Mouse (Mus musculus): ENCODE data around the gene Nppb. TPM values are rescaled to one million over a fixed set of nuclear protein-coding genes. Genes with fewer than 3 reads are reported as not detected.

The Nppb gene
- polyA plus RNA-seq, 1 experiment = not detected

DNA sequence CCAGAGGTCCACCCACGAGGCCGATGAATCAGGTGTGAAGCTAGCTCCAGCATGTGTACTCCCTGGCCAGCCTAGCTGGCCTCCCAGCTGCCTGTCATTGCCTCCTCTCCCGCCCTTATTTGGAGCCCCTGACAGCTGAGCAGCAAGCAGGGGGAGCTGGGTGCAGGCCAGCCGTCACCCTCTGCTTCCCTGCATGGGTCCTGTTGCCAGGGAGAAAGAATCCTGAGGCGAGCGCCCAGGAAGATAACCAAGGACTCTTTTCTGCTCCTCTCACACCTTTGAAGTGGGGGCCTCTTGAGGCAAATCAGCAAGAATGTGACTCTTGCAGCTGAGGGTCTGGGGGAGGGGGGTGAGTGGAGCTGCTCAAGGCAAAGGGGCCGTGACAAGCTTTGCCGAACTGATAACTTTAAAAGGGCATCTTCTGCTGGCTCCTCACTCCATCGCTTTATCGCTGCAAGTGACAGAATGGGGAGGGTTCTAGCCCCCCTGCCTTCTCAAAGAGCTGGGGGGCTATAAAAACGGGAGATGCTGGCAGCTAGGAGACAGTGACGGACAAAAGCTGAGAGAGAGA lies 14.7 kb downstream of the Nppb start, which contains the start of gene Nppa:
TSS of gene Nppa (plus strand) at position 521 of the 571 bp plus-strand sequence.
- H3K4me3 ChIP-seq (ENCODE audit: insufficient read depth, low read depth, low read length) = peak within 1 kb of the TSS; percentile 1; the same call in 1 of the 2 replicates
- WGBS = 34% methylated on average over 12 of the region's 12 CpGs
- H3K4me1 ChIP-seq (ENCODE audit: control insufficient read depth, insufficient read depth, low read length) = peaks cover 31% of the 10 kb centered on the region
- peak within 1 kb of the TSS; percentile 60 for H3K27ac ChIP-seq (ENCODE audit: insufficient read depth, low read depth, low read length)
- TF ChIP-seq CTCF (IDR thresholded peaks at IDR 0.05; ENCODE audit: insufficient read depth, low read depth, low read length) (no peak), POLR2A (IDR thresholded peaks at IDR 0.05; ENCODE audit: insufficient read depth, low read depth, low read length) (no peak)

DNA sequence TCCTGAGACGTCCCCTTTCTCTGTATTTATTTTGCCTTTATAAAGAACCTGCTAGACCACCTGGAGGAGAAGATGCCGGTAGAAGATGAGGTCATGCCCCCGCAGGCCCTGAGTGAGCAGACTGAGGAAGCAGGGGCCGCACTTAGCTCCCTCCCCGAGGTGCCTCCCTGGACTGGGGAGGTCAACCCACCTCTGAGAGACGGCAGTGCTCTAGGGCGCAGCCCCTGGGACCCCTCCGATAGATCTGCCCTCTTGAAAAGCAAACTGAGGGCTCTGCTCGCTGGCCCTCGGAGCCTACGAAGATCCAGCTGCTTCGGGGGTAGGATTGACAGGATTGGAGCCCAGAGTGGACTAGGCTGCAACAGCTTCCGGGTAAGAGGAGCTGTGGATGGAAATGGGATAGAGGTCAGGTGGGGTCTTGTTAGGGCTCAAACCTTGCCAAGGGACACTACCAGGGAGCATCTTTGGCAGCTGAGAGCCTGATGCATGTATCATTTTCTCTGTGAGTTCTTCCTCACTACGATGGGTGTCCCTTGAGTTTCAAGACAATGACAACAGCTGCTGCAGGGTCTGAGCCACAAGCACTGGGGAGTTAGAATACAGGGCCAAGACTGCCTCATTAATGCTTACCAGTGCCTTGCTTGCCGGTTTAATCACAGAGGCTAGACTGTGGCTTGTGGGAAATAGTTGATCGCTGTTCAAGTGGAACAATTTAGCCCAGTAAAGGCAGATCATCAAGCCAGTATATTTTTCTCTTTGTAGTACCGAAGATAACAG lies 15.6 kb downstream of the Nppb start:
- 63% methylated on average over 17 of the region's 17 CpGs for whole genome bisulfite sequencing
- TF ChIP-seq CTCF (IDR thresholded peaks at IDR 0.05; ENCODE audit: insufficient read depth, low read depth, low read length) (no peak), POLR2A (IDR thresholded peaks at IDR 0.05; ENCODE audit: insufficient read depth, low read depth, low read length) (0 out of 2 replicates have a peak, but pooled peaks have one; percentile 11)

DNA sequence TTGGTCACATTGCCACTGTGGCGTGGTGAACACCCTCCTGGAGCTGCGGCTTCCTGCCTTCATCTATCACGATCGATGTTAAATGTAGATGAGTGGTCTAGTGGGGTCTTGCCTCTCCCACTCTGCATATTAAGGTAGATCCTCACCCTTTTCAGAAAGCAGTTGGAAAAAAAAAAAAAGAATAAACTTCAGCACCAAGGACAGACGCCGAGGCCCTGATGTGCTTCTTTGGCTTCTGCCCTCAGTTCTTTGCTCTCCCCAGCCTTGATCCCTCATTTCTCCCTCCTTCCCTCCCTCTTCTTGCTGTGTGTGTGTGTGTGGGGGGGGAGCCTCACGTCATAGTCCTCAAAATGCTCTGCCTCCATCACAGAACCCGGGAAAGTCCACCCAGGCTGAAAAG lies 16.3 kb downstream of the Nppb start:
- Histone ChIP-seq H3K4me3 (ENCODE audit: insufficient read depth, low read depth, low read length) (no peak overlapping the region), H3K27ac (ENCODE audit: insufficient read depth, low read depth, low read length) (peak overlapping the region; percentile 60), H3K4me1 (ENCODE audit: control insufficient read depth, insufficient read depth, low read length) (peaks cover 31% of the 10 kb centered on the region)
- no peak for TF ChIP-seq CTCF (IDR thresholded peaks at IDR 0.05; ENCODE audit: insufficient read depth, low read depth, low read length)
- TF ChIP-seq POLR2A (IDR thresholded peaks at IDR 0.05; ENCODE audit: insufficient read depth, low read depth, low read length) = no peak
- 35% methylated on average over 8 of the region's 8 CpGs for WGBS

More for the DNA sequence above, 15.6 kb downstream of the Nppb start:
- Histone ChIP-seq H3K27ac (ENCODE audit: insufficient read depth, low read depth, low read length) (peak overlapping the region; percentile 60), H3K4me1 (ENCODE audit: control insufficient read depth, insufficient read depth, low read length) (peaks cover 31% of the 10 kb centered on the region), H3K4me3 (ENCODE audit: insufficient read depth, low read depth, low read length) (peak overlapping the region; percentile 1; the same call in 1 of the 2 replicates)

DNA sequence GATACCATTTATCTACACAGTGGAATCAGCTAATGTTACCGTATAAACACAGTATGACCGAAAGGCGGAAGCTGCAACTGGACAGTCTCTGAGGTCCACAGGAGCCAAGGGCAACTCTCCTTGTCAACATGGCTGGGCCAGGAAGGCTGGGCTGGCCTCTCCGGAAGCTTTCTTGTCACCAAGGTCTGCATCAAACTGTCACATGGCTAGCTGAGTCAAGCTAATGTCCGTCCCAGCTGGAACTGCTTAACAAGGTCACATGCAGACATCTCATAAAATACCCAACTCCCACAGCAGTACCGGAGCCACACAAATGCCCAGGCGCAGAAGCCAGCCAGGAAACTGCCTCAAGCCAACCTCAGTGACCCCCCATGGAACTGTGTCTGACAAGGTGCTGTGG lies 18.8 kb downstream of the Nppb start:
- TF ChIP-seq POLR2A (IDR thresholded peaks at IDR 0.05; ENCODE audit: insufficient read depth, low read depth, low read length) (no peak), CTCF (IDR thresholded peaks at IDR 0.05; ENCODE audit: insufficient read depth, low read depth, low read length) (no peak)
- no peak overlapping the region for H3K27ac ChIP-seq (ENCODE audit: insufficient read depth, low read depth, low read length)
- peaks cover 22% of the 10 kb centered on the region for H3K4me1 ChIP-seq (ENCODE audit: control insufficient read depth, insufficient read depth, low read length)
- no peak overlapping the region for H3K4me3 ChIP-seq (ENCODE audit: insufficient read depth, low read depth, low read length)
- 90% methylated on average over 7 of the region's 7 CpGs for WGBS

DNA sequence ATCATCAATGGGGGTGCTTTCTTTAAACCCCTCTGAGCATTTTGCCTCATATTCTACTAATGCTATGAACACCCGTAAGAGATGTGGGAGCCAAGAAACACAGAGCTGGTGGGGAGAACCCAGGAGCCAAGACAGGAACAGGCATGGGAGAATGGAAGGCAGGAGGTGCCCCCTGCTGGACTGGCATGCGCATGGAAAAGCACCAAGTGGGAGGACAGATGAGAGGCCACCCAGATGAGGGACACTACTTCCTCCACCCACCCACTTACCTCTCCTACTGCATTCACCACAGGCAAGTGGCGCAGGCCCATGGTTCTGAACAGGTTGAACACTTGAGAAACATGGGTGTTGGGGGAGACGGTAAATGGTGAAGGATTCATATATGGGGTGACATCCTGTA lies 22.8 kb downstream of the Nppb start:
- Histone ChIP-seq H3K4me3 (ENCODE audit: insufficient read depth, low read depth, low read length) (no peak overlapping the region), H3K27ac (ENCODE audit: insufficient read depth, low read depth, low read length) (no peak overlapping the region), H3K4me1 (ENCODE audit: control insufficient read depth, insufficient read depth, low read length) (no peaks in the 10 kb centered on the region)
- peak; percentile 69; the same call in 1 of the 2 replicates for TF ChIP-seq CTCF (IDR thresholded peaks at IDR 0.05; ENCODE audit: insufficient read depth, low read depth, low read length)
- no peak for TF ChIP-seq POLR2A (IDR thresholded peaks at IDR 0.05; ENCODE audit: insufficient read depth, low read depth, low read length)
- 52% methylated on average over 4 of the region's 4 CpGs for WGBS

DNA sequence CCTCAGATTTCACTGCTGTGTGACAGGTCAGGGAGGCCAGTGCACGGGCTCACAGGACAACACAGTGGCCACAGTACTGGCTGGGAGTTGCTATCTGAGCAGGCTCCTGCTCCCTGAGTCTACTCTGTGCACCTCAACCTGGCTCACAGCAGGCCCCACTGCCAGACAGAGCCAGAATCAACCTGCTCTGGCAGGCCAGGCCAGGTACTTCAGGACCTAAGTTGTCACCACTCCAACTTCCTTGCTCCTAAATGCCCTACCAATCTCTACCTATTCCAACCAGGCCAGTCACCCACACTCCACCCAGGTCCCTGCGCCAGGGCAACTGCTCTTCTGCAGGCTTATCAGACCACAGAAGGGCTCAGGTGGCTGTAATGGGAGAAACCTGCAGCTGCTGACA lies 24.1 kb downstream of the Nppb start:
- 90% methylated on average over 2 of the region's 2 CpGs for WGBS
- Histone ChIP-seq H3K4me1 (ENCODE audit: control insufficient read depth, insufficient read depth, low read length) (no peaks in the 10 kb centered on the region), H3K27ac (ENCODE audit: insufficient read depth, low read depth, low read length) (no peak overlapping the region), H3K4me3 (ENCODE audit: insufficient read depth, low read depth, low read length) (no peak overlapping the region)
- TF ChIP-seq POLR2A (IDR thresholded peaks at IDR 0.05; ENCODE audit: insufficient read depth, low read depth, low read length) = no peak
- TF ChIP-seq CTCF (IDR thresholded peaks at IDR 0.05; ENCODE audit: insufficient read depth, low read depth, low read length) = no peak

DNA sequence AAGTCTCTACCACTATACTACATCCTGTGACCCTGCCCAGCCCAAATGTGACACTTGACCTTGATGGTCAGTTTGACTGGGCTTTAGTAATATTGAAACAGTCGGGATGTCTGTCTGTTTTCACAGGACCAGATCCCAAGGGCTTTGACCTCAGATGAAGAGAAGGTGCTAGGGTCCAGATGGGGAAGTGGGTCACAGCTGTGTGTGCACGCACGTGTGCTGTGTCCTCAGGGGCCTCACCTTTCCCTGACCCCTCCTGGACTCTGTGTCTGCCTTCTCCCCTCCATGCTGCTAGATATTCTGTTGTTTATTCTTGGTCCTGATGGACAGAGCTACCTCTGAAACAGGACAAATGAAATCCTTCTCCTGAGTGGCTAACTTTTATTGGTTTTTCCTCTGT lies 25.7 kb downstream of the Nppb start:
- Histone ChIP-seq H3K4me1 (ENCODE audit: control insufficient read depth, insufficient read depth, low read length) (no peaks in the 10 kb centered on the region), H3K27ac (ENCODE audit: insufficient read depth, low read depth, low read length) (no peak overlapping the region), H3K4me3 (ENCODE audit: insufficient read depth, low read depth, low read length) (no peak overlapping the region)
- TF ChIP-seq POLR2A (IDR thresholded peaks at IDR 0.05; ENCODE audit: insufficient read depth, low read depth, low read length) (no peak), CTCF (IDR thresholded peaks at IDR 0.05; ENCODE audit: insufficient read depth, low read depth, low read length) (no peak)
- WGBS = 83% methylated on average over 3 of the region's 3 CpGs

DNA sequence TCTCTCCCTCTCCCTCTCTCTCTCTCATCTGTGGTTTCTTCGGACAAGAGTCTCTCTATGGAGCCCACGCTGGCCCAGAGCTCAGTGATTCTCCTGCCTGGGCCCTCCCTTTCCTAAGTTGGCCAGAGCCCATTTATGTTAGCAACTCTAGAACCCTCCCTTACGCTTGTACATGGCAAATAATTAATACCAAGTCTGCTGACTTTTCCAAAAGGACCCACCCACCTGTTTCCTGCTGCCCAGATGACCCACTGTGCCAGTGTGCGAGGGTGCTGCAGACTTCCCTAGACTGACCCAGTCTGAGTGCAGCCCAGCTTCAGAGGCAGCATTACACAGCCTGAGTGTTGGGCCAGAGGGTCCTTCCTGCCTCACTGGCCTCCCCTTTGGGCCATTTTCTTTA lies 26.6 kb downstream of the Nppb start:
- Histone ChIP-seq H3K4me3 (ENCODE audit: insufficient read depth, low read depth, low read length) (no peak overlapping the region), H3K27ac (ENCODE audit: insufficient read depth, low read depth, low read length) (no peak overlapping the region), H3K4me1 (ENCODE audit: control insufficient read depth, insufficient read depth, low read length) (no peaks in the 10 kb centered on the region)
- no peak for TF ChIP-seq CTCF (IDR thresholded peaks at IDR 0.05; ENCODE audit: insufficient read depth, low read depth, low read length)
- TF ChIP-seq POLR2A (IDR thresholded peaks at IDR 0.05; ENCODE audit: insufficient read depth, low read depth, low read length) = no peak
- WGBS = 84% methylated on average over 4 of the region's 4 CpGs

DNA sequence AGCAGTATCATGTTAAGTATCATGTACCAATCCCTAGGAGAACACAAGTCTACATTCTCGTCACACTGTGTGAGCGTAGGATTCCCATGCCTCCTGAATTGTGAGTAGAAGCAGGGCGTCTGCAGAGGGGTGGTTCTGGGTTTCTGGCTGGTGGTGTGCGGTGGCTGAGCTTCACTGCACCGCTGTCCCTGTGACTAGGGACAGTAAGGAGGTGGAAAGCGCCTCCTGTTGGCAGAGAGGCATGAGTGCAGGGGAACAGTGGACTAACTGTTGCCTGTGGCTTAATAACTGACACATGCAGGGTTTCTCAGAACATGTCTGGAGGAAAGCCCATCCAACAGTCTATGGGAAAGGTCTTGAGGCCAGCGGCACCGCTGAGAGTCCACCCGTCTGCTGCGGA lies 29.8 kb downstream of the Nppb start:
- TF ChIP-seq CTCF (IDR thresholded peaks at IDR 0.05; ENCODE audit: insufficient read depth, low read depth, low read length) (peak; percentile 26; the same call in 1 of the 2 replicates), POLR2A (IDR thresholded peaks at IDR 0.05; ENCODE audit: insufficient read depth, low read depth, low read length) (no peak)
- WGBS = 77% methylated on average over 10 of the region's 10 CpGs
- Histone ChIP-seq H3K4me3 (ENCODE audit: insufficient read depth, low read depth, low read length) (no peak overlapping the region), H3K4me1 (ENCODE audit: control insufficient read depth, insufficient read depth, low read length) (peaks cover 5% of the 10 kb centered on the region; the same call in 1 of the 2 replicates), H3K27ac (ENCODE audit: insufficient read depth, low read depth, low read length) (no peak overlapping the region)
